Mouse (Mus musculus) ES-E14 (cell line): ENCODE results near the gene Ppt2. TPM values are rescaled to one million over a fixed set of nuclear protein-coding genes. Genes with fewer than 3 reads are reported as not detected.

Source experiments
- DNase-seq: peaks from one replicate; pipeline ENCODE4 v3.0.0-alpha.2; 2013; ENCODE audit warnings: low read depth, low spot score
- H3K27ac ChIP-seq: 2 replicates; pipeline ENCODE4 v1.5.1; 2012; ENCODE audit warnings: low read depth, mild to moderate bottlenecking, low read length, moderate library complexity, mixed read lengths; ENCODE audit not compliant: poor library complexity, insufficient read depth, severe bottlenecking
- H3K36me3 ChIP-seq: 2 replicates; pipeline ENCODE4 v1.6.1; 2012; ENCODE audit warnings: mild to moderate bottlenecking, low read length, moderate library complexity, mixed read lengths; ENCODE audit not compliant: control insufficient read depth, poor library complexity, insufficient read depth, severe bottlenecking
- H3K4me1 ChIP-seq, 2 experiments: fragments of 150-350 bp in 1 of 2; sonication (generic) in 1 of 2; 2 replicates each; pipeline ENCODE4 v1.6.1; 2012; ENCODE audit warnings: low read length in 2 of 2, mild to moderate bottlenecking in 1 of 2, mixed read lengths in 1 of 2; ENCODE audit not compliant: control insufficient read depth in 2 of 2, insufficient read depth in 2 of 2, poor library complexity in 1 of 2
- H3K4me3 ChIP-seq, 2 experiments: fragments of 150-350 bp in 1 of 2; sonication (generic) in 1 of 2; 2 replicates each; pipeline ENCODE4 v1.5.1; 2012; ENCODE audit warnings: low read length in 2 of 2, low read depth in 1 of 2, mild to moderate bottlenecking in 1 of 2, mixed read lengths in 1 of 2; ENCODE audit not compliant: insufficient read depth in 1 of 2, poor library complexity in 1 of 2, severe bottlenecking in 1 of 2
- H3K9ac ChIP-seq: 2 replicates; pipeline ENCODE4 v1.6.1; 2012; ENCODE audit warnings: low read depth, mild to moderate bottlenecking, low read length, mixed read lengths; ENCODE audit not compliant: poor library complexity, insufficient read depth, severe bottlenecking
- H3K9me3 ChIP-seq: fragments of 150-350 bp; sonication (generic); 2 replicates; pipeline ENCODE4 v1.6.1; 2012; ENCODE audit warnings: low read depth, mild to moderate bottlenecking, low read length; ENCODE audit not compliant: control insufficient read depth, insufficient read depth
- CHD2 ChIP-seq: IDR thresholded peaks from 2 replicates; pipeline ENCODE4 v1.6.1; 2014; ENCODE audit warnings: mild to moderate bottlenecking, low read depth, low read length, inconsistent platforms
- HCFC1 ChIP-seq: IDR thresholded peaks from 2 replicates; pipeline ENCODE4 v1.6.1; 2012; ENCODE audit warnings: low read length, inconsistent platforms, borderline replicate concordance; ENCODE audit not compliant: insufficient read depth
- MAFK ChIP-seq: IDR thresholded peaks from 2 replicates; pipeline ENCODE4 v1.6.1; 2014; ENCODE audit warnings: mild to moderate bottlenecking, low read depth, low read length, inconsistent platforms; ENCODE audit not compliant: insufficient read depth
- ZC3H11A ChIP-seq: IDR thresholded peaks from 2 replicates; pipeline ENCODE4 v1.6.1; 2012; ENCODE audit warnings: low read depth, mild to moderate bottlenecking, inconsistent platforms, low read length, borderline replicate concordance
- ZNF384 ChIP-seq: IDR thresholded peaks from 2 replicates; pipeline ENCODE4 v1.6.1; 2012; ENCODE audit warnings: low read depth, low read length, inconsistent platforms
- in situ Hi-C, 2 experiments: fragments of 600-800 bp; cut with MboI; formaldehyde crosslinking; loops; one replicate each; pipeline ENCODE4 v1.15.1; 2025; ENCODE audit warnings: low sequenced_read_pairs in 2 of 2, inconsistent platforms in 1 of 2; ENCODE audit not compliant: unreplicated experiment in 2 of 2
- total RNA-seq: library from RNA; depleted of rRNA; stranded (reverse); fragments of 300-350 nt; gene quantifications from 2 replicates; pipeline ENCODE4 v1.2.3, GENCODE M21; 2012; rRNA removed

The Ppt2 gene
- total RNA-seq, 1 experiment, result 13.6 TPM

GRCm38 (mm10) chr17:34572361-34572760 lies 55.9 kb downstream of the Ppt2 start:
- H3K27ac ChIP-seq, result no peak overlapping the region
- peak overlapping the region; percentile 29; the same call in 1 of the 2 replicates for H3K9ac ChIP-seq
- H3K36me3 ChIP-seq, result no peaks in the 10 kb centered on the region; the same call in 1 of the 2 replicates
- H3K4me1 ChIP-seq, result peaks cover 0 to 11% of the 10 kb centered on the region in 2 experiments; a peak in 2 of 4 replicates
- TF ChIP-seq MAFK (no peak), HCFC1 (no peak), CHD2 (no peak), ZC3H11A (no peak), ZNF384 (no peak)
- no peak for DNase-seq
- peak overlapping the region; percentile 25 to 27; a peak in 2 of 4 replicates for H3K4me3 ChIP-seq
- H3K9me3 ChIP-seq, result no peaks in the 10 kb centered on the region
- in situ Hi-C loops, result no loop called here

GRCm38 (mm10) chr17:34571875-34572274 lies 56.4 kb downstream of the Ppt2 start:
- Histone ChIP-seq H3K9ac (peak overlapping the region; percentile 29; the same call in 1 of the 2 replicates), H3K4me3 (peak overlapping the region; percentile 25 to 27; a peak in 2 of 4 replicates), H3K27ac (no peak overlapping the region), H3K4me1 (peaks cover 1 to 13% of the 10 kb centered on the region in 2 experiments; a peak in 2 of 4 replicates), H3K36me3 (no peaks in the 10 kb centered on the region; the same call in 1 of the 2 replicates), H3K9me3 (no peaks in the 10 kb centered on the region)
- TF ChIP-seq MAFK (no peak), ZC3H11A (0 out of 2 replicates have a peak, but pooled peaks have one; percentile 31), CHD2 (no peak)
- in situ Hi-C loops, result no loop called here
- DNase-seq, result no peak

- no peak for DNase-seq
- H3K9me3 ChIP-seq, result no peaks in the 10 kb centered on the region
- H3K9ac ChIP-seq, result no peak overlapping the region; the same call in 1 of the 2 replicates
- no peak overlapping the region for H3K27ac ChIP-seq
- TF ChIP-seq ZNF384 (no peak), HCFC1 (no peak), CHD2 (no peak), MAFK (no peak), ZC3H11A (no peak)
- peaks cover 2% of the 10 kb centered on the region; the same call in 1 of the 2 replicates for H3K36me3 ChIP-seq
- in situ Hi-C loops, result no loop called here
- H3K4me3 ChIP-seq, result no peak overlapping the region
- H3K4me1 ChIP-seq, result peaks cover 2 to 11% of the 10 kb centered on the region in 2 experiments; a peak in 1 of 4 replicates
These were observed 58.4 kb downstream of the Ppt2 start for GRCm38 (mm10) chr17:34569919-34570318.

GRCm38 (mm10) chr17:34568421-34568820 lies 59.9 kb downstream of the Ppt2 start:
- Histone ChIP-seq H3K27ac (no peak overlapping the region), H3K9me3 (no peaks in the 10 kb centered on the region), H3K9ac (no peak overlapping the region), H3K36me3 (peaks cover 2% of the 10 kb centered on the region; the same call in 1 of the 2 replicates), H3K4me3 (no peak overlapping the region), H3K4me1 (peaks cover 5 to 17% of the 10 kb centered on the region in 2 experiments; a peak in 3 of 4 replicates)
- in situ Hi-C loops, result no loop called here
- no peak for TF ChIP-seq MAFK
- DNase-seq, result no peak

GRCm38 (mm10) chr17:34567311-34567710 lies 61.0 kb downstream of the Ppt2 start:
- Histone ChIP-seq H3K4me1 (peaks cover 9 to 20% of the 10 kb centered on the region in 2 experiments), H3K9me3 (no peaks in the 10 kb centered on the region), H3K9ac (no peak overlapping the region), H3K36me3 (peaks cover 2% of the 10 kb centered on the region; the same call in 1 of the 2 replicates), H3K4me3 (no peak overlapping the region), H3K27ac (no peak overlapping the region)
- no peak for DNase-seq
- in situ Hi-C loops, result no loop called here
- no peak for TF ChIP-seq HCFC1
- TF ChIP-seq MAFK, result no peak
- TF ChIP-seq ZNF384, result no peak
- no peak for TF ChIP-seq CHD2
- no peak for TF ChIP-seq ZC3H11A

Other genes starting within 250 kb of the Ppt2 start
- not detected in 2 replicates for gene BC051142, start 229.7 kb downstream of the Ppt2 start, total RNA-seq
- not detected in 2 replicates for gene Btnl4, start 151.2 kb downstream of the Ppt2 start, total RNA-seq
- not detected in 2 replicates for gene Btnl6, start 111.2 kb downstream of the Ppt2 start, total RNA-seq
- 14.0 and 24.7 TPM in 2 replicates for gene Notch4, start 64.2 kb downstream of the Ppt2 start, total RNA-seq
- 4.9 and 5.8 TPM in 2 replicates for gene Gpsm3, start 38.7 kb downstream of the Ppt2 start, total RNA-seq
- 36.0 and 47.2 TPM in 2 replicates for gene Pbx2, start 37.2 kb downstream of the Ppt2 start, total RNA-seq
- gene Ager, start 30.6 kb downstream of the Ppt2 start, total RNA-seq, result 2.3 and 2.5 TPM in 2 replicates
- 21.4 and 22.8 TPM in 2 replicates for gene Rnf5, start 24.8 kb downstream of the Ppt2 start, total RNA-seq
- gene Agpat1, start 24.2 kb downstream of the Ppt2 start, total RNA-seq, result 55.9 and 62.7 TPM in 2 replicates
- gene Egfl8, start 12.5 kb downstream of the Ppt2 start, total RNA-seq, result 1.0 and 2.0 TPM in 2 replicates
- gene Prrt1, start 1.0 kb upstream of the Ppt2 start, total RNA-seq, result 0.13 and 0.16 TPM in 2 replicates
- gene Fkbpl, start 16.3 kb upstream of the Ppt2 start, total RNA-seq, result 4.4 and 7.5 TPM in 2 replicates
- gene Atf6b, start 18.6 kb upstream of the Ppt2 start, total RNA-seq, result 55.7 and 86.7 TPM in 2 replicates
- gene Tnxb, start 42.0 kb upstream of the Ppt2 start, total RNA-seq, result 0.18 and 0.26 TPM in 2 replicates
- gene C4b, start 115.4 kb upstream of the Ppt2 start, total RNA-seq, result 0.45 and 1.5 TPM in 2 replicates
- 0.27 and 0.32 TPM in 2 replicates for gene Cyp21a1, start 176.1 kb upstream of the Ppt2 start, total RNA-seq
- 29.1 and 32.6 TPM in 2 replicates for gene Stk19, start 208.4 kb upstream of the Ppt2 start, total RNA-seq
- gene Dxo, start 208.5 kb upstream of the Ppt2 start, total RNA-seq, result 39.0 and 45.2 TPM in 2 replicates
- 40.5 and 66.0 TPM in 2 replicates for gene Skiv2l, start 221.7 kb upstream of the Ppt2 start, total RNA-seq
- gene Nelfe, start 221.9 kb upstream of the Ppt2 start, total RNA-seq, result 50.2 and 63.4 TPM in 2 replicates
- 0.16 and 0.18 TPM in 2 replicates for gene Cfb, start 234.0 kb upstream of the Ppt2 start, total RNA-seq